Mouse (Mus musculus): ENCODE data around the gene Robo2. TPM values are rescaled to one million over a fixed set of nuclear protein-coding genes. Genes with fewer than 3 reads are reported as not detected.
"Not testable (repeated sequence)": the region's sequence is repeated elsewhere in the genome, so short reads cannot be mapped to it uniquely, and the experiment has no call there.

Robo2 gene
- polyA plus RNA-seq, 1 experiment from 2014 or later = 65.3 TPM

GRCm38 (mm10) chr16:74111101-74111500 lies 300.5 kb downstream of the Robo2 start:
- WGBS = 83% methylated on average over 4 of the region's 4 CpGs
- Histone ChIP-seq H3K9ac (no peak overlapping the region), H3K4me1 (no peaks in the 10 kb centered on the region), H3K36me3 (replicated peaks) (no peaks in the 10 kb centered on the region), H3K27me3 (no peaks in the 10 kb centered on the region), H3K27ac (no peak overlapping the region), H3K9me3 (no peaks in the 10 kb centered on the region), H3K4me2 (no peak overlapping the region), H3K4me3 (replicated peaks) (no peak overlapping the region)
- no peak for ATAC-seq (ENCODE audit: low FRiP score)

GRCm38 (mm10) chr16:74104449-74104848 lies 307.2 kb downstream of the Robo2 start:
- H3K36me3 ChIP-seq (replicated peaks); ATAC-seq (ENCODE audit: low FRiP score): not testable (repeated sequence)
- WGBS = 79% methylated on average over 8 of the region's 8 CpGs

GRCm38 (mm10) chr16:74092997-74093801 lies 318.4 kb downstream of the Robo2 start:
- Histone ChIP-seq H3K9ac (no peak overlapping the region), H3K4me3 (replicated peaks) (no peak overlapping the region), H3K36me3 (replicated peaks) (no peaks in the 10 kb centered on the region), H3K4me1 (peaks cover 10% of the 10 kb centered on the region; the same call in 1 of the 2 replicates), H3K27me3 (no peaks in the 10 kb centered on the region), H3K27ac (no peak overlapping the region), H3K9me3 (no peaks in the 10 kb centered on the region), H3K4me2 (no peak overlapping the region)
- no peak for ATAC-seq (ENCODE audit: low FRiP score)
- 59% methylated on average over 7 of the region's 7 CpGs for WGBS

More at GRCm38 (mm10) chr16:74104449-74104848, 307.2 kb downstream of the Robo2 start:
- H3K4me1 ChIP-seq; H3K27me3 ChIP-seq; H3K9me3 ChIP-seq; H3K27ac ChIP-seq; H3K4me3 ChIP-seq (replicated peaks); H3K9ac ChIP-seq; H3K4me2 ChIP-seq: not testable (repeated sequence)

DNA sequence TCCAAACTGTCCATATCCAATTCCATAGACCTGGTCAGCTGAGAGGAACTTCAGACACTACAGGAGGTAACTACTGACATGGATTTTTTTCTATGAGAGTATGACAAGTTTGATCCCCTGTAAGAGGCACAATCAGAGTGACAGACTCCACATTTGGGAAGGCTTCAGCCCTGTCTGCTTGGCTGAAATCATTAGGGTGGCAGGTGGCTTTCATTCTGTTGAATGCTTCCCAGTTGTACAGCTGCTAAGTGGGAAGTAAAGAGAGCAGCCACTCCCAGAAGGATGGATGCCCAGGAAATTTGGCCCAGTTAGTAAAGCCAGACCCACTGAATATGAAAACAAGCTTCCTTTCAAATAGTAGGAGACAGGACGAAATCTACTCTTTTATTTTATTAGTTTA lies 321.7 kb downstream of the Robo2 start:
- H3K27me3 ChIP-seq = no peaks in the 10 kb centered on the region
- no peaks in the 10 kb centered on the region for H3K9me3 ChIP-seq
- H3K4me2 ChIP-seq = no peak overlapping the region
- H3K4me1 ChIP-seq = peaks cover 10% of the 10 kb centered on the region; the same call in 1 of the 2 replicates
- H3K36me3 ChIP-seq (replicated peaks) = no peaks in the 10 kb centered on the region
- H3K27ac ChIP-seq = no peak overlapping the region
- no peak overlapping the region for H3K4me3 ChIP-seq (replicated peaks)
- H3K9ac ChIP-seq = no peak overlapping the region
- ATAC-seq (ENCODE audit: low FRiP score) = 0 out of 2 replicates have a peak, but pooled peaks have one; percentile 27
- 65% methylated on average over 1 of the region's 1 CpGs for WGBS

DNA sequence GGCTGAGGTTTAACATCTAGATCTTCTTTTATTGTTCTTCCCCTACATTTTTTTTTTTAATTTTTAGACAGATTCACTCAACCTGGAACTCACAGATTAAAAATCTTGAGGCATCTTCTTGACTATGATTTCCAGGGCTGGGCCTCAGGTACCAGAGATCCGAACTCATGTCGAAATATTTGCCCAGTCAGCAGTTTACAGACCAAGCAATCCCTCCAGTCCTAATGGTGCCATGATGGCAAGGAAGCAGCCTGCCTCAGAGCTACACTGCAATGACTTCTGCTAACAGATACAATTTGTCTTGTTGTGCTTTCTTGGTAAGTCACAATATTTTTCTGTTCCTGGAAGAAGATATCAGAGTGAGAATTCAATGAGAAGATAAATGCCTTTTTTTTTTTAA lies 327.4 kb downstream of the Robo2 start:
- Histone ChIP-seq H3K9me3 (no peaks in the 10 kb centered on the region), H3K27me3 (no peaks in the 10 kb centered on the region), H3K4me2 (no peak overlapping the region), H3K27ac (no peak overlapping the region), H3K4me3 (replicated peaks) (no peak overlapping the region), H3K36me3 (replicated peaks) (no peaks in the 10 kb centered on the region), H3K9ac (no peak overlapping the region), H3K4me1 (no peaks in the 10 kb centered on the region)
- 97% methylated on average over 2 of the region's 2 CpGs for WGBS
- ATAC-seq (ENCODE audit: low FRiP score) = no peak

GRCm38 (mm10) chr16:74072671-74073070 lies 339.0 kb downstream of the Robo2 start:
- Histone ChIP-seq H3K9ac (no peak overlapping the region), H3K27ac (no peak overlapping the region), H3K4me1 (peaks cover 5% of the 10 kb centered on the region; the same call in 1 of the 2 replicates), H3K36me3 (replicated peaks) (no peaks in the 10 kb centered on the region), H3K4me2 (no peak overlapping the region), H3K9me3 (no peaks in the 10 kb centered on the region), H3K27me3 (no peaks in the 10 kb centered on the region), H3K4me3 (replicated peaks) (no peak overlapping the region)
- no peak for ATAC-seq (ENCODE audit: low FRiP score)
- 92% methylated on average over 5 of the region's 5 CpGs for WGBS

GRCm38 (mm10) chr16:74070628-74071027 lies 341.0 kb downstream of the Robo2 start:
- no peak overlapping the region for H3K9ac ChIP-seq
- H3K4me1 ChIP-seq = peaks cover 5% of the 10 kb centered on the region; the same call in 1 of the 2 replicates
- no peaks in the 10 kb centered on the region for H3K9me3 ChIP-seq
- ATAC-seq (ENCODE audit: low FRiP score) = 0 out of 2 replicates have a peak, but pooled peaks have one; percentile 45
- H3K4me2 ChIP-seq = no peak overlapping the region
- H3K27me3 ChIP-seq = no peaks in the 10 kb centered on the region
- no peak overlapping the region for H3K4me3 ChIP-seq (replicated peaks)
- no peaks in the 10 kb centered on the region for H3K36me3 ChIP-seq (replicated peaks)
- no peak overlapping the region for H3K27ac ChIP-seq
- 50% methylated on average over 7 of the region's 7 CpGs for WGBS

DNA sequence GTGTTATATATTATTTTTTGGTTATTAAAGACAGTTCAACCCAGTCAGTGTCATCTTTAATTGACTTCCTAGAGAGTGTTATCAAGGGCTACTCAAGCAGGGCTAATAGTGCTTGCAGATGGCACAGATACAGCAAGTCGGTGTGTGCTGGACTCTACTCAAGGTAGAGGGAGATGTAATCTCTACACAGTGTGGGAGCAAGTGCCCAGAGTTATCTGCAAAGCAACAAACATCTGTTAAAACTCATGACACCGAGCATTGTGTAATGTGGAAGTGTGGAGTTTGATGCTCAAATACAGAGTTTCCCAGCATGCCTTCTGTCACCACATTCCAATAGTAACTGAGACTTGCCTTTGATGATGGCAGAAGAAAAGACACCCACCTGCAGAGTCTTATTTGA lies 345.7 kb downstream of the Robo2 start:
- H3K4me3 ChIP-seq (replicated peaks) = no peak overlapping the region
- ATAC-seq (ENCODE audit: low FRiP score) = no peak
- H3K36me3 ChIP-seq (replicated peaks) = no peaks in the 10 kb centered on the region
- no peak overlapping the region for H3K27ac ChIP-seq
- no peak overlapping the region for H3K9ac ChIP-seq
- no peaks in the 10 kb centered on the region for H3K27me3 ChIP-seq
- H3K4me2 ChIP-seq = no peak overlapping the region
- peaks cover 5% of the 10 kb centered on the region; the same call in 1 of the 2 replicates for H3K4me1 ChIP-seq
- H3K9me3 ChIP-seq = no peaks in the 10 kb centered on the region
- 67% methylated on average over 2 of the region's 2 CpGs for WGBS

- no peak overlapping the region for H3K27ac ChIP-seq
- no peak overlapping the region for H3K4me2 ChIP-seq
- H3K4me1 ChIP-seq = no peaks in the 10 kb centered on the region
- no peak overlapping the region for H3K9ac ChIP-seq
- H3K36me3 ChIP-seq (replicated peaks) = no peaks in the 10 kb centered on the region
- H3K4me3 ChIP-seq (replicated peaks) = no peak overlapping the region
- no peak for ATAC-seq (ENCODE audit: low FRiP score)
- no peaks in the 10 kb centered on the region for H3K27me3 ChIP-seq
- no peaks in the 10 kb centered on the region for H3K9me3 ChIP-seq
Observed at GRCm38 (mm10) chr16:74061951-74062350, 349.7 kb downstream of the Robo2 start.

- no peak overlapping the region for H3K9ac ChIP-seq
- no peak for ATAC-seq (ENCODE audit: low FRiP score)
- H3K4me2 ChIP-seq = no peak overlapping the region
- no peak overlapping the region for H3K4me3 ChIP-seq (replicated peaks)
- no peaks in the 10 kb centered on the region for H3K36me3 ChIP-seq (replicated peaks)
- H3K4me1 ChIP-seq = no peaks in the 10 kb centered on the region
- H3K9me3 ChIP-seq = no peaks in the 10 kb centered on the region
- no peaks in the 10 kb centered on the region for H3K27me3 ChIP-seq
- no peak overlapping the region for H3K27ac ChIP-seq
Observed at GRCm38 (mm10) chr16:74061479-74061878, 350.1 kb downstream of the Robo2 start.

- H3K9ac ChIP-seq = no peak overlapping the region
- ATAC-seq (ENCODE audit: low FRiP score) = no peak
- H3K9me3 ChIP-seq = no peaks in the 10 kb centered on the region
- no peaks in the 10 kb centered on the region for H3K27me3 ChIP-seq
- WGBS = 86% methylated on average over 2 of the region's 2 CpGs
- 0 out of 2 replicates have a peak, but pooled peaks cover 5% of the 10 kb centered on the region for H3K4me1 ChIP-seq
- no peak overlapping the region for H3K27ac ChIP-seq
- H3K4me3 ChIP-seq (replicated peaks) = no peak overlapping the region
- H3K36me3 ChIP-seq (replicated peaks) = no peaks in the 10 kb centered on the region
- H3K4me2 ChIP-seq = no peak overlapping the region
Observed at GRCm38 (mm10) chr16:74056886-74057285, 354.7 kb downstream of the Robo2 start.

DNA sequence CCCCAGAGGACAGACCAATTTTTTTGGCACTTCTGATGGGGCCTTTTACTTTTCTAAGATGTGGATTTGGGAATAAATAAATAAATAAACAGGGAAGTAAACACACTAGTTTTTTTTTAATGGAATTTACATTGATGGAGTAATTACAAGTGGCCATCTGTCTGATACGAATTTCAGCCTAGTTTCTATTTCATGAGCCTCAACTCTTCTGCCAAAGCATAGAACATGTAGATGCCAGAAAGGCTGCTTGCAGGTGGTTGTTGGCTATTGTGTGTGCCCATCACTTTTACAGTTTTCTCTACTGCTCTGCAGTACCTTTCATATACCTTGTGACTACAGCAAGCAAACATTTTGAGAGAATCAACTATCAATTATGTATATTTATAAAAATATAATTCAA lies 355.4 kb downstream of the Robo2 start:
- Histone ChIP-seq H3K4me1 (0 out of 2 replicates have a peak, but pooled peaks cover 5% of the 10 kb centered on the region), H3K9me3 (no peaks in the 10 kb centered on the region), H3K9ac (no peak overlapping the region), H3K36me3 (replicated peaks) (no peaks in the 10 kb centered on the region), H3K27me3 (no peaks in the 10 kb centered on the region), H3K4me3 (replicated peaks) (no peak overlapping the region), H3K4me2 (no peak overlapping the region), H3K27ac (no peak overlapping the region)
- WGBS = 88% methylated on average over 1 of the region's 1 CpGs
- ATAC-seq (ENCODE audit: low FRiP score) = no peak
